Mouse (Mus musculus): ENCODE measurements at regions not wholly inside any gene's neighbourhood (a gene's known extent, or its start where the extent isn't known, plus 50 kb on each side); places are given as distances from the start of the nearest gene placed in this dataset.

GRCm38 (mm10) chr11:86408686-86409579 lies 51.5 kb upstream of the Med13 start:
- H3K36me3 ChIP-seq (replicated peaks) = no peaks in the 10 kb centered on the region
- peaks cover 7% of the 10 kb centered on the region; the same call in 1 of the 2 replicates for H3K27me3 ChIP-seq (replicated peaks; ENCODE audit: low read depth, poor library complexity, severe bottlenecking)
- H3K4me1 ChIP-seq = peaks cover 27% of the 10 kb centered on the region
- no peak overlapping the region for H3K27ac ChIP-seq (replicated peaks)
- H3K9me3 ChIP-seq = no peaks in the 10 kb centered on the region
- DNase-seq (ENCODE audit: low spot score) = no peak
- WGBS = 58% methylated on average over 6 of the region's 6 CpGs
- H3K4me3 ChIP-seq = no peak overlapping the region

DNA sequence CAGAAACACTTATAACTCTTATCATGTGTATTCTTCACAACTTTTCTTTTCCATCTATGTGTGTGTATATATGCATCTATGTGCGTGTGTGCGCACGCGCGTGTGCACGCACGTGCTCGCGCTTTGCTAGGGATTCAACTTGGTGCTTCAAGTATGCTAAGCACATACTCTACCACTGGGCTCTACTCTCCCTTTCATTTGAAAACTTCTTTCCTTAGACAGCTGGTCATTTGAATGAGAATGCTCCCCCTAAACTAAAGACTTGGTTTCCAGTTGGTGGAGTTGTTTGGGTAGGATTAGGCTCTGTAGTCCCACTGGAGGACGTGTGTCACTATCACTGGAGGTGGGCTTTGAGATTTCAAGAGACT lies 52.2 kb upstream of the Med13 start:
- DNase-seq (ENCODE audit: low spot score) = no peak
- Histone ChIP-seq H3K4me3 (no peak overlapping the region), H3K9me3 (no peaks in the 10 kb centered on the region), H3K27ac (replicated peaks) (no peak overlapping the region), H3K36me3 (replicated peaks) (no peaks in the 10 kb centered on the region), H3K4me1 (peaks cover 23% of the 10 kb centered on the region), H3K27me3 (replicated peaks; ENCODE audit: low read depth, poor library complexity, severe bottlenecking) (peaks cover 7% of the 10 kb centered on the region; the same call in 1 of the 2 replicates)
- WGBS = 90% methylated on average over 10 of the region's 10 CpGs

GRCm38 (mm10) chr11:86410521-86410920 lies 53.1 kb upstream of the Med13 start:
- H3K4me1 ChIP-seq = peaks cover 18% of the 10 kb centered on the region
- DNase-seq (ENCODE audit: low spot score) = no peak
- H3K9me3 ChIP-seq = no peaks in the 10 kb centered on the region
- no peak overlapping the region for H3K4me3 ChIP-seq
- no peaks in the 10 kb centered on the region for H3K36me3 ChIP-seq (replicated peaks)
- H3K27me3 ChIP-seq (replicated peaks; ENCODE audit: low read depth, poor library complexity, severe bottlenecking) = peaks cover 7% of the 10 kb centered on the region; the same call in 1 of the 2 replicates
- WGBS = 82% methylated on average over 10 of the region's 10 CpGs
- H3K27ac ChIP-seq (replicated peaks) = no peak overlapping the region

GRCm38 (mm10) chr11:86412772-86413390 lies 55.5 kb upstream of the Med13 start:
- DNase-seq (ENCODE audit: low spot score) = peak; percentile 46
- no peak overlapping the region for H3K4me3 ChIP-seq
- no peaks in the 10 kb centered on the region for H3K9me3 ChIP-seq
- WGBS = 52% methylated on average over 13 of the region's 13 CpGs
- H3K27ac ChIP-seq (replicated peaks) = no peak overlapping the region
- peaks cover 7% of the 10 kb centered on the region; the same call in 1 of the 2 replicates for H3K27me3 ChIP-seq (replicated peaks; ENCODE audit: low read depth, poor library complexity, severe bottlenecking)
- H3K4me1 ChIP-seq = peaks cover 18% of the 10 kb centered on the region
- H3K36me3 ChIP-seq (replicated peaks) = no peaks in the 10 kb centered on the region

GRCm38 (mm10) chr11:86416471-86416870 lies 59.1 kb upstream of the Med13 start:
- Histone ChIP-seq H3K27me3 (replicated peaks; ENCODE audit: low read depth, poor library complexity, severe bottlenecking) (peaks cover 7% of the 10 kb centered on the region; the same call in 1 of the 2 replicates), H3K4me1 (peaks cover 14% of the 10 kb centered on the region), H3K9me3 (no peaks in the 10 kb centered on the region), H3K4me3 (no peak overlapping the region), H3K27ac (replicated peaks) (no peak overlapping the region), H3K36me3 (replicated peaks) (no peaks in the 10 kb centered on the region)
- WGBS = 67% methylated on average over 5 of the region's 5 CpGs
- no peak for DNase-seq (ENCODE audit: low spot score)

DNA sequence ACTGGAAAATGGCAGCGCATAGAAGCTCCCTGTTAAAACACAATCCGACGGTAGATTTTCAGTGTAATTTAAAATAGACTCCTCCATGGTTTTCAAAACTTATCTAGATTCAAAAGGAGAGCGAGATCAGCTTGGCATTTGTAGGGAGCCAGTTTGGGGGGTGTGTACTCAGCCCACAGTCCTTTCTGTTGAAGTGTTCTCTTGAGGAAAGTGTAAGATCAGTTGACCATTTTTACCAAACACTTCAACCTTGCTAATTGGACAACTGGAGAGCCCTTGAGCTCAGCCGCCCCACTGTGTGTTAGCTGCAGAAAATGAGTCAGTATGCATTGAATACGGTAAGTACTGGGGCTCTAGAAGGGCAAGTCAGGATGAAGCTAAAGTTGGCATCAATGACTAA lies 59.8 kb upstream of the Med13 start:
- 78% methylated on average over 6 of the region's 6 CpGs for WGBS
- no peaks in the 10 kb centered on the region for H3K9me3 ChIP-seq
- no peak overlapping the region for H3K27ac ChIP-seq (replicated peaks)
- no peak for DNase-seq (ENCODE audit: low spot score)
- H3K36me3 ChIP-seq (replicated peaks) = no peaks in the 10 kb centered on the region
- peaks cover 8% of the 10 kb centered on the region for H3K4me1 ChIP-seq
- H3K27me3 ChIP-seq (replicated peaks; ENCODE audit: low read depth, poor library complexity, severe bottlenecking) = peaks cover 7% of the 10 kb centered on the region; the same call in 1 of the 2 replicates
- no peak overlapping the region for H3K4me3 ChIP-seq

GRCm38 (mm10) chr11:86419810-86420483 lies 62.5 kb upstream of the Med13 start:
- H3K9me3 ChIP-seq = no peaks in the 10 kb centered on the region
- WGBS = 84% methylated on average over 5 of the region's 5 CpGs
- no peaks in the 10 kb centered on the region; the same call in 1 of the 2 replicates for H3K27me3 ChIP-seq (replicated peaks; ENCODE audit: low read depth, poor library complexity, severe bottlenecking)
- H3K4me3 ChIP-seq = no peak overlapping the region
- H3K27ac ChIP-seq (replicated peaks) = no peak overlapping the region
- no peaks in the 10 kb centered on the region for H3K36me3 ChIP-seq (replicated peaks)
- no peaks in the 10 kb centered on the region for H3K4me1 ChIP-seq
- DNase-seq (ENCODE audit: low spot score) = no peak

DNA sequence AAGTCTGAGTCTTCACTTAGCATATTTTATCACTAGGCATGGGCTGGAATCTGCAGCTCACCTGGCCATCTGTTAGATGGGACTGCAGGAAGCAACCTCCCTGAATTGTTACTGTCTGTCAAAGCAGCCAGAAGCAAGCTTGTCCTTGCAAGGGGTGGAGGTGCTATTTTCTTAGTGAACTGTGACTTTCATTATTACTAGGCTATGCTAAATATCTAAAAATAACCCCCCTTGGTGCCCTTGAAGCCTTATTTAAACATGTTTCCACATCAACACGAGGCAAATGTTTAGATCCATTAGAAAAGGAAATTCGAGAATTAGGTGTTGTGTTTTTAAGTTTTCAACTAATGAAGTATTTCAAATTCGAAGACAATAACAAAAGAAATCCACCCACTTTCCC lies 55.5 kb upstream of the Rnft1 start:
- WGBS = 74% methylated on average over 3 of the region's 3 CpGs
- H3K4me1 ChIP-seq = no peaks in the 10 kb centered on the region
- no peak for DNase-seq (ENCODE audit: low spot score)
- H3K4me3 ChIP-seq = no peak overlapping the region
- H3K9me3 ChIP-seq = no peaks in the 10 kb centered on the region
- H3K27me3 ChIP-seq (replicated peaks; ENCODE audit: low read depth, poor library complexity, severe bottlenecking) = no peaks in the 10 kb centered on the region
- no peaks in the 10 kb centered on the region for H3K36me3 ChIP-seq (replicated peaks)
- H3K27ac ChIP-seq (replicated peaks) = no peak overlapping the region

- Histone ChIP-seq H3K4me3 (no peak overlapping the region), H3K27ac (replicated peaks) (no peak overlapping the region), H3K9me3 (no peaks in the 10 kb centered on the region), H3K36me3 (replicated peaks) (no peaks in the 10 kb centered on the region), H3K27me3 (replicated peaks; ENCODE audit: low read depth, poor library complexity, severe bottlenecking) (no peaks in the 10 kb centered on the region), H3K4me1 (no peaks in the 10 kb centered on the region)
- WGBS = 89% methylated on average over 2 of the region's 2 CpGs
- no peak for DNase-seq (ENCODE audit: low spot score)
Measured at GRCm38 (mm10) chr11:86430287-86430686, 54.2 kb upstream of the Rnft1 start.

- H3K4me1 ChIP-seq = no peaks in the 10 kb centered on the region
- no peak overlapping the region for H3K27ac ChIP-seq (replicated peaks)
- 91% methylated on average over 5 of the region's 5 CpGs for WGBS
- no peaks in the 10 kb centered on the region for H3K27me3 ChIP-seq (replicated peaks; ENCODE audit: low read depth, poor library complexity, severe bottlenecking)
- H3K36me3 ChIP-seq (replicated peaks) = no peaks in the 10 kb centered on the region
- no peak overlapping the region for H3K4me3 ChIP-seq
- no peaks in the 10 kb centered on the region for H3K9me3 ChIP-seq
- DNase-seq (ENCODE audit: low spot score) = no peak
Measured at GRCm38 (mm10) chr11:86431550-86431949, 52.9 kb upstream of the Rnft1 start.

DNA sequence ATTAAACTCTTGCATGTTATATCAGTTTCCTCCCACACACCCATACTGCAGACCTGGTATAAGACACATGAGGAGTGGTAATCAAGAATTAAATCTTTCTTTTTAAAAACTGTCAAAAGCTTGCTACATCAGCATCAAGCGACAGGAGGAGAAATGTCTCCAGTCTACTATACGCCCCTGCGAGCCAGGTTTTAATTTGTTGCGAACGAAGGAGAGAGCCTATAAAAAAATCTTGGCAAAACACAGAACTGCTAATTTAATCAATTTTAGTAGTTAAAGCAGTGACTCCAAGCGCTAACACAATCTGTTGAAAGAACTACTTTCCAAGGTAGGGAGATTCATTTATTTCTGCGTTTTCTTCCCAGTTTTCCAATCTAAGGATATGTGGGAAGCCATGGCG lies 50.4 kb upstream of the Rnft1 start:
- Histone ChIP-seq H3K36me3 (replicated peaks) (no peaks in the 10 kb centered on the region), H3K4me1 (no peaks in the 10 kb centered on the region), H3K27me3 (replicated peaks; ENCODE audit: low read depth, poor library complexity, severe bottlenecking) (no peaks in the 10 kb centered on the region), H3K4me3 (no peak overlapping the region), H3K9me3 (no peaks in the 10 kb centered on the region), H3K27ac (replicated peaks) (no peak overlapping the region)
- DNase-seq (ENCODE audit: low spot score) = no peak
- 85% methylated on average over 8 of the region's 8 CpGs for WGBS
